Mouse (Mus musculus) myocyte (in vitro differentiated cells): ENCODE results near the gene Frs2. TPM values are rescaled to one million over a fixed set of nuclear protein-coding genes. Genes with fewer than 3 reads are reported as not detected.
A peak's percentile ranks its signal among the peaks of the same experiment; 100 is the strongest.

Source experiments
- H3K27me3 ChIP-seq: one replicate; pipeline ENCODE4 v1.6.1; 2011; ENCODE audit not compliant: control insufficient read depth, insufficient read depth, insufficient read length
- H3K36me3 ChIP-seq: one replicate; pipeline ENCODE4 v1.6.1; 2011; ENCODE audit not compliant: control insufficient read depth, insufficient read depth
- H3K4me2 ChIP-seq: one replicate; pipeline ENCODE4 v1.6.1; 2011; ENCODE audit warnings: low read depth, control low read depth
- H3K4me3 ChIP-seq: one replicate; pipeline ENCODE4 v1.5.1; 2011; ENCODE audit warnings: mild to moderate bottlenecking, control low read depth, moderate library complexity
- H3K79me2 ChIP-seq: one replicate; pipeline ENCODE4 v1.6.1; 2011; ENCODE audit not compliant: control insufficient read depth, insufficient read depth
- H3ac ChIP-seq: one replicate; pipeline ENCODE4 v1.6.1; 2011; ENCODE audit not compliant: control insufficient read depth, insufficient read length
- CEBPB ChIP-seq: IDR thresholded peaks from 2 replicates; pipeline ENCODE4 v1.6.1; 2011; ENCODE audit warnings: mild to moderate bottlenecking, moderate library complexity; ENCODE audit not compliant: poor library complexity, insufficient read depth, severe bottlenecking
- E2F4 ChIP-seq: IDR thresholded peaks from one replicate; pipeline ENCODE4 v1.6.1; 2011; ENCODE audit warnings: mild to moderate bottlenecking, control low read depth, moderate library complexity; ENCODE audit not compliant: insufficient read depth
- MAX ChIP-seq: IDR thresholded peaks from one replicate; pipeline ENCODE4 v1.6.1; 2011; ENCODE audit warnings: low read depth, mild to moderate bottlenecking, control low read depth
- MYOD1 ChIP-seq, 3 experiments: IDR thresholded peaks; one replicate each; pipeline ENCODE4 v1.6.1; 2011; ENCODE audit warnings: control low read depth in 2 of 3, low read depth in 2 of 3, mild to moderate bottlenecking in 2 of 3, moderate library complexity in 1 of 3; ENCODE audit not compliant: insufficient read length in 2 of 3, control insufficient read depth in 1 of 3
- MYOG ChIP-seq, 3 experiments: IDR thresholded peaks; one replicate each; pipeline ENCODE4 v1.6.1; 2011; ENCODE audit warnings: control low read depth in 2 of 3, low read depth in 2 of 3, mild to moderate bottlenecking in 2 of 3; ENCODE audit not compliant: insufficient read length in 2 of 3, control insufficient read depth in 1 of 3, insufficient read depth in 1 of 3
- POLR2A ChIP-seq: IDR thresholded peaks from one replicate; pipeline ENCODE4 v1.6.1; 2011; ENCODE audit warnings: low read depth, mild to moderate bottlenecking, control low read depth, moderate library complexity; ENCODE audit not compliant: insufficient read length
- POLR2AphosphoS2 ChIP-seq: IDR thresholded peaks from one replicate; pipeline ENCODE4 v1.6.1; 2011; ENCODE audit warnings: low read depth, control low read depth; ENCODE audit not compliant: insufficient read length
- REST ChIP-seq: IDR thresholded peaks from one replicate; pipeline ENCODE4 v1.6.1; 2011; ENCODE audit warnings: mild to moderate bottlenecking, control low read depth, moderate library complexity; ENCODE audit not compliant: insufficient read depth, insufficient read length
- SRF ChIP-seq: IDR thresholded peaks from one replicate; pipeline ENCODE4 v1.6.1; 2011; ENCODE audit warnings: low read depth; ENCODE audit not compliant: control insufficient read depth, insufficient read length
- TCF12 ChIP-seq: IDR thresholded peaks from one replicate; pipeline ENCODE4 v1.6.1; 2011; ENCODE audit warnings: mild to moderate bottlenecking, control low read depth; ENCODE audit not compliant: poor library complexity, insufficient read depth, severe bottlenecking
- TCF3 ChIP-seq: IDR thresholded peaks from one replicate; pipeline ENCODE4 v1.6.1; 2011; ENCODE audit warnings: low read depth, control low read depth; ENCODE audit not compliant: insufficient read length
- USF1 ChIP-seq: IDR thresholded peaks from one replicate; pipeline ENCODE4 v1.6.1; 2011; ENCODE audit warnings: low read depth, mild to moderate bottlenecking, control low read depth, moderate library complexity
- polyA plus RNA-seq: library from polyadenylated mRNA; unstranded; fragments of >200 nt; fragmentation: generic; extraction: Trizol; gene quantifications from one replicate; pipeline ENCODE4 v1.2.1, GENCODE M21; 2012; ENCODE audit warnings: missing spikeins

Frs2 gene
- polyA plus RNA-seq, 1 experiment, result 6.6 TPM

GRCm38 (mm10) chr10:117106244-117106643, 42.1 kb downstream of the Frs2 start:
- Histone ChIP-seq H3K36me3 (no peaks in the 10 kb centered on the region), H3K4me2 (no peak overlapping the region)

GRCm38 (mm10) chr10:117105015-117105414, 43.3 kb downstream of the Frs2 start:
- H3K27me3 ChIP-seq, result no peaks in the 10 kb centered on the region
- H3K4me3 ChIP-seq, result no peak overlapping the region
- peaks cover 95% of the 10 kb centered on the region for H3K79me2 ChIP-seq
- H3K4me2 ChIP-seq, result no peak overlapping the region
- H3K36me3 ChIP-seq, result no peaks in the 10 kb centered on the region
- no peak for TF ChIP-seq MYOG (IDR thresholded peaks at IDR 0.05; ENCODE audit: control insufficient read depth in 1 of 3, insufficient read depth in 1 of 3, insufficient read length in 2 of 3, low read depth in 2 of 3)
- no peak for TF ChIP-seq MYOD1 (IDR thresholded peaks at IDR 0.05; ENCODE audit: control insufficient read depth in 1 of 3, insufficient read length in 2 of 3, low read depth in 2 of 3)
- no peak for TF ChIP-seq MAX
- TF ChIP-seq REST, result no peak
- TF ChIP-seq TCF12, result no peak
- no peak for TF ChIP-seq POLR2A
- TF ChIP-seq TCF3, result no peak
- TF ChIP-seq POLR2AphosphoS2, result no peak
- TF ChIP-seq CEBPB, result no peak
- TF ChIP-seq E2F4, result no peak
- no peak for TF ChIP-seq USF1
- no peak for TF ChIP-seq SRF
- H3ac ChIP-seq, result no peak overlapping the region

More at GRCm38 (mm10) chr10:117106244-117106643, 42.1 kb downstream of the Frs2 start:
- no peaks in the 10 kb centered on the region for H3K27me3 ChIP-seq
- H3K79me2 ChIP-seq, result peaks cover 97% of the 10 kb centered on the region
- TF ChIP-seq POLR2A, result no peak
- no peak for TF ChIP-seq CEBPB
- no peak for TF ChIP-seq TCF12
- no peak for TF ChIP-seq SRF
- no peak for TF ChIP-seq TCF3
- no peak for TF ChIP-seq E2F4
- TF ChIP-seq MYOG (IDR thresholded peaks at IDR 0.05; ENCODE audit: control insufficient read depth in 1 of 3, insufficient read depth in 1 of 3, insufficient read length in 2 of 3, low read depth in 2 of 3), result no peak
- no peak for TF ChIP-seq REST
- no peak for TF ChIP-seq POLR2AphosphoS2
- no peak for TF ChIP-seq MAX
- TF ChIP-seq USF1, result no peak
- no peak for TF ChIP-seq MYOD1 (IDR thresholded peaks at IDR 0.05; ENCODE audit: control insufficient read depth in 1 of 3, insufficient read length in 2 of 3, low read depth in 2 of 3)
- H3ac ChIP-seq, result no peak overlapping the region
- no peak overlapping the region for H3K4me3 ChIP-seq

GRCm38 (mm10) chr10:117103854-117104598, 44.3 kb downstream of the Frs2 start:
- H3K79me2 ChIP-seq, result peaks cover 95% of the 10 kb centered on the region
- H3K4me2 ChIP-seq, result no peak overlapping the region
- no peak overlapping the region for H3ac ChIP-seq
- no peak overlapping the region for H3K4me3 ChIP-seq
- H3K36me3 ChIP-seq, result no peaks in the 10 kb centered on the region
- TF ChIP-seq TCF12 (no peak), REST (no peak), MYOG (IDR thresholded peaks at IDR 0.05; ENCODE audit: control insufficient read depth in 1 of 3, insufficient read depth in 1 of 3, insufficient read length in 2 of 3, low read depth in 2 of 3) (peak in 1 of 3 experiments; percentile 26), USF1 (no peak), SRF (no peak), CEBPB (no peak), TCF3 (no peak), MYOD1 (IDR thresholded peaks at IDR 0.05; ENCODE audit: control insufficient read depth in 1 of 3, insufficient read length in 2 of 3, low read depth in 2 of 3) (peak in 2 of 3 experiments; percentile 18 to 50), POLR2A (no peak), E2F4 (no peak), MAX (no peak), POLR2AphosphoS2 (no peak)
- H3K27me3 ChIP-seq, result no peaks in the 10 kb centered on the region

GRCm38 (mm10) chr10:117100175-117100574, 48.2 kb downstream of the Frs2 start:
- Histone ChIP-seq H3ac (no peak overlapping the region), H3K27me3 (no peaks in the 10 kb centered on the region), H3K36me3 (no peaks in the 10 kb centered on the region), H3K79me2 (peaks cover 88% of the 10 kb centered on the region), H3K4me2 (peak overlapping the region; percentile 38), H3K4me3 (no peak overlapping the region)
- TF ChIP-seq USF1 (no peak), MYOD1 (IDR thresholded peaks at IDR 0.05; ENCODE audit: control insufficient read depth in 1 of 3, insufficient read length in 2 of 3, low read depth in 2 of 3) (peak in 1 of 3 experiments; percentile 44), CEBPB (no peak)
